Mouse (Mus musculus) brain, embryonic 14.5 days (tissue): ENCODE measurements around the gene Kazn. TPM values are rescaled to one million over a fixed set of nuclear protein-coding genes. Genes with fewer than 3 reads are reported as not detected.

Source experiments
- DNase-seq: peaks from one replicate; pipeline ENCODE4 v3.0.0-alpha.2; 2011; ENCODE audit warnings: low read depth
- CTCF ChIP-seq: fragments of 200-500 bp; IDR thresholded peaks from 2 replicates; pipeline ENCODE4 v1.5.1; 2012; ENCODE audit warnings: inconsistent platforms, mild to moderate bottlenecking, moderate library complexity, borderline replicate concordance; ENCODE audit not compliant: insufficient read depth, insufficient read length; ENCODE audit errors: extremely low read depth
- POLR2A ChIP-seq: fragments of 200-500 bp; IDR thresholded peaks from 2 replicates; pipeline ENCODE4 v1.6.1; 2012; ENCODE audit warnings: mild to moderate bottlenecking, inconsistent platforms, borderline replicate concordance; ENCODE audit not compliant: poor library complexity, insufficient read depth, insufficient read length, severe bottlenecking; ENCODE audit errors: extremely low read depth
- polyA plus RNA-seq: library from polyadenylated mRNA; depleted of rRNA; stranded (reverse); fragments of >200 nt; gene quantifications from 2 replicates; pipeline ENCODE4 v1.2.3, GENCODE M21; 2012

The Kazn gene
- polyA plus RNA-seq, 1 experiment: 61.2 TPM

DNA sequence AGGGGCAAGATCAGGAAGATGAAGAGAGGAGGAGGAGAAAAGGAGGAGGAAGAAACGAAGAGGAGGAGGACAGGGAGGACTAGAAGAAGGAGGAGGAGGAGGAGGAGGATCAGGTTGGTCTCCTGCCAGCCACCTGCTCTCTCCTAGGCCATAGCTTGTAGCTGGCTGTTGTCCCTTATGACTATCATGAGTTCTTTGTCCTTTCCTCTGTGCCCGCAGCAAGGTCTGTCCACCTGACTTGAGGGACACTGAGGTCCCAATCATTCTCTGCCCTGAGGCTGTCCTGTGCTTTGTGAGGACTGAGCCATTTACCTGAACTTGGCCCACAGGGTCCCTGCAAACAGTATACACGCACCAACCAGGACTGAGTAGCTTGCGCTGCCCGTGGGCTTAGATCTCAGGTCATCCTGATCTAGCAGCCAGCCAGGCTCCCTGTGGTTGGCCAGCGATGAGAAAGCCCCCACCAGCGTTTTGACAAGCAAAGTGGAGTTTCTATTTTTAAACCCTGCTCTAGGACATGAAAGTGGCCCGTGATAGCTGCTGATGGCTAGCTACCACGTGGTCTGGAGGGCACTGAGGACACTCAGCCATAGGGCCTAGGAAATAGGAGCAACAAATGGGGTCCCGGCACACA is 112.4 kb downstream of the Kazn start:
- no peak for DNase-seq
- TF ChIP-seq CTCF: no peak
- no peak for TF ChIP-seq POLR2A

DNA sequence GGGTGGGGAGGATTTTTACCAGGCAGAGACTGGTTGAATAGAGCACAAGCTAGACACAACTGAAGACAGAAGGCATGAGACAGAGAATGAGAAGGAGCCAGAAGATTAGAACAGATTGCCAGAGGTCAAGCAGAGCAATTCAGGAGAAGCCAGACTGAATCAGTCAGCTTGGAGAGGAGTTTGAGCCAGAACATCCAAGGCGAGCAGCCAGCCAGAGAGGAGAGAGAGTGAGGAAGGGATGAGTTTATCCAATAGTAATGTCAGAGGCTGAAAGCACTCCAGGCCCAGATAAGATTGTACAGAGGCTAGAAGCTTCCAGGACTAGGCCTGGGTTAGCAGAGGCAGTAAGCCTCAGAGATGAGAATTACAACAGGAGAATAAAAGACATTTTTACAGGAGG is 118.0 kb downstream of the Kazn start:
- DNase-seq: no peak
- TF ChIP-seq CTCF (no peak), POLR2A (no peak)

DNA sequence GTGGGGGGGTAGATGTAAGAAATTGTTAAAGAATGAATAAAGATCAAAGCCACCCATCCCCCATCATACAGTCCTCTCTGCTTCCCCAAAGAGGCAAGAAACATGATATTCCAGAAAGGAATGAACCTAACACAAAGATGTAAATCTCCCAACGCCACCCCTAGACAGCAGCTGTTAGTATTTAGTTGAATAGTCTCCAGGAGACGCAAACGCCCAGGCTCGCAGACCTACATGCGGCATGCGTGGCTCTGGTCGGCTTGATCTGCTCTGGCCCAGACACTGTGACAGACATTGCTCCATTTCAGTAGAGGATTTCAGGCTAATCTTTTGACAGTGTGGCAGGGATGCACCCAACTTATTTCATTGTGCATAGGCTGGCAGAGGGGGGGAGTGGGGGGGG is 120.7 kb downstream of the Kazn start:
- TF ChIP-seq POLR2A (no peak), CTCF (no peak)
- DNase-seq: peak; percentile 54

DNA sequence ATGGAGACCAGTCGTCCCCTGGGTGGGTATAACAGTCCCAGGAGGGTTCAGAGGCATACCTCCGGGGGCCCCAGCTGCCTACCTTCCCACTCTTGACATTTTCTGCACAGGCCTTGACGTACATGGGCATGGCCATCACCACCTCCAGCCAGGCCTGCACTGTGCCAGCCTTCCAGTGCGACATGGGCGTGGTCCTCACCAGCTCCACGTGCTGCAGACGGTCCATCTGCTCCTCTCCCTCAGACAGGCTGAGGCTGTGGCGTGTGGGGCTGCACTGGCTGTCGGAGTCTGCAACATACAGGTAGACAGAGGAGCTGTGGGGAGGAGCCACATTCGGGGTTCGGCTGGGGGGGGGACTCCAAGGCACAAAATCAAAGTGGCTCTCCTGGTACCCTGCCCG is 121.2 kb downstream of the Kazn start:
- no peak for DNase-seq
- TF ChIP-seq CTCF (no peak), POLR2A (no peak)

DNA sequence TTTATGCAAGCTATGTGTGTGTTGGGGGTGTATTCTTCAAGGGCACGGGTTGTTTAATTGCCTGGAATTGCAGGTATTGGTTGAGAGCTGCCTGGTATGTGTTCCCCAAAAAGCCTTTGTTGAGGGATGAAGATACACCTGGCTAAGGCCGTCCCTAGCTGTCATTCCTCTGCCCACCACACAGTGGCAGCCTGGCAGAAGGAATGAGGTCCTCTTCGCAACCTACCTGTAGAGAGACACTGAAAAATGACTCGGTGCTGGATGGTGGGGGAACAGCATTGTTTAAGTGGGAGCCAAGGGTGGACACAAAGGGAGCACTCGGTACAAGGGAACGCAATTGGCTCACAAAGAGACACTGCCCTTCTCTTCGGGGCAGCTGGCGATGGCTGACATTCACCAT is 125.9 kb downstream of the Kazn start:
- TF ChIP-seq POLR2A (no peak), CTCF (peak; percentile 74)
- peak; percentile 62 for DNase-seq

DNA sequence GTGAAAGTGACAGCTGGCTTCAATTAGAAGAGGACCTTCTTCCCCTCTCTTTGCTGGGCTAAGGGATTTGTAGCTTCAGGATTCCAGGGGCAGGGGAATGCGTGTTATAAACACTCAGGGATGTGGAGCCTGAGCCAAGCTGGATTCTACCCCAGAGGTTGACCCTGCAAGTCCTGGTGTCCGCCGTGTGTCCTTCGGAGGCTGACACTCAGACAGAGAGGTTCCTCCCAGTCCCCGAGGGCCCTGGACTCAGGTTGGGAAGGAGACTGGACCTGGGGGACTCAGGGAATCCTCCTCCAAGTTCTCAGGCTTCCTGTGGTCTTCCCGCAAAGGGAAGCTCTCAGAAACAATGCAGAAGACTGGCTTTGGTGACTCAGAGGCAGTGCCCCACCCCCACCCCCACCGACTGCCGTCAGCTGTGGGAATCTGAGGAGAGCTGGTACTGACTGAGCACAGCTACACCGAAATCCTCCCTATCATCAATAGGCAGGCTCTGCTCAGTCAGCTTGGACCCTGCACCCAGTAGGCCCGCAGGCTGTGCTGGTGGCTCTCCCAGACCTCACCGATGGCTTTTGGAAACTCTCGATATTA is 136.0 kb downstream of the Kazn start:
- TF ChIP-seq POLR2A: no peak
- no peak for TF ChIP-seq CTCF
- no peak for DNase-seq

DNA sequence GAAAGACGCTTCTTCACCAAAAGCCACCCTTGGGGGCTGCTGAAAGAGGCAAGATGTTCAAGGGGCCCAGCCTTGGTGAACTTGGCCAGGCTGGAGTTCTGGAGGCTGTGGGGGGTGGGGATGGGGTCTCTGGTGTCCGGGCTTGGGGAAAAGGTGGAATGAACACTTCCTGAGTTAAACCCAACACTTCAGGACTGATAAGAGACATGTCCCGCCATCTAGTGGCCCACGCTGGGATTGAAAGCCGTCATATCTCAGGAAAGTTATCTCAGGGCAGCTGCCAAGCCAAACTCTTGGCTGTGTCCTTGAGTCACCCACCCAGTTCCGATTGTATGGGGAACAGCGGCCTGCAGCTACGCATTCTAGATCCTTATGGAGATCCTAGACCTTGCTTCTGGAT is 140.9 kb downstream of the Kazn start:
- DNase-seq: peak; percentile 81

DNA sequence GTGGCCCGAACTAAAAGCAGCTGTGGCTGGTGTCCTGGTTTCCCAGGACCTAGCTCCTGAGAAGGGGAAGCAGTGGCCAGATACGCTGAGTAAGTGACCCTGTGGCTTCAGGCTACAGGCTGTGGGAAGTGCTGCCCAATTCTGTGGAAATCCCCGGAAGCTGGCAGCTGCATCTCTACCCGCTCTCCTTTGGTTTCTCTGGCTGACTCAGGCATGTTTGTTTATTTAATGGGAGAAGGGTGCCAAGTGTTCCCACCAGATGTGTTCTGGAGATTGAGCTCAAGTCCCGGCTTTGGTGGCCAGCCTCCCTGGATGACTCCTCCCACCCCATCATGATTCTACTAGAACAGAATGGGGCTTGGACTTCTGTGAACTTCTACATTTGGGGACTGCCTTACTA is 141.3 kb downstream of the Kazn start:
- peak; percentile 33 for DNase-seq
- no peak for TF ChIP-seq POLR2A
- TF ChIP-seq CTCF: no peak

More for the DNA sequence above, 140.9 kb downstream of the Kazn start:
- TF ChIP-seq POLR2A: no peak
- peak; percentile 86 for TF ChIP-seq CTCF

DNA sequence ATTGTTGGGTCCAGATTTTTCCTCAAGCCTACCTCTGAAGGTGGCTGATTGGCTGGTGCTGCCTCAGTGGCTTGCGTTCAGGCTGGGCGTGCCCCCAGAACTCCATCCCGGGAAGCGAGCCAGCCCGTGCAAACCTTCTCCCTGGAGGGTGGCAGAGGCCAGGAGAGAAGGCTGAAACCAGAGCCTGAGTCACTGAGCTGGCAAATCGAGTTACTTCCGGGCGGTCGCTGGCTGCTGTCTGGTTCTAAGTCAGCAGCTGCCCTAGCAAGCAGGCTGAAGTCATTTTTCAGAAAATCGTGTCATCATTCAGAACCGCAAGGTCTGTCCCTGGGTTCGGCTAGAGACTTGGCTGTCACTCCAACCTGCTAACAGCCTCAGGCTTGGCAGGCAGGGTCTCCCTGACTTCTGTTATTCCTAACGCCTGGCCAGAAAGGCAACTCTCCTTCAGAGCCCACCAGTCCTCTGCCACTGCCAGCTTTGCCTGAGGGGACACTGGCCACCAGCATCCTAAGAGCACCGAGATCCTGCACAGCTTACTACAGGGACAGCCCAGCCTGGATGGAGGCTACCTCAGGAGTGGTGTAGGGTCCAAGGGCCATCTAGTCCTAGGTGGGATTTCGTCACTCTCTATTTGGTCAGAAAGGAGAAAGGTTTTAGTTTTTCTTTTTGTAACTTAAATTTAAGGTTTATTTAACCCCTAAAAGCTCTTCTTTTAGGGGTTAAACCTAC is 143.5 kb downstream of the Kazn start:
- peak; percentile 77 for DNase-seq
- no peak for TF ChIP-seq POLR2A
- no peak for TF ChIP-seq CTCF

DNA sequence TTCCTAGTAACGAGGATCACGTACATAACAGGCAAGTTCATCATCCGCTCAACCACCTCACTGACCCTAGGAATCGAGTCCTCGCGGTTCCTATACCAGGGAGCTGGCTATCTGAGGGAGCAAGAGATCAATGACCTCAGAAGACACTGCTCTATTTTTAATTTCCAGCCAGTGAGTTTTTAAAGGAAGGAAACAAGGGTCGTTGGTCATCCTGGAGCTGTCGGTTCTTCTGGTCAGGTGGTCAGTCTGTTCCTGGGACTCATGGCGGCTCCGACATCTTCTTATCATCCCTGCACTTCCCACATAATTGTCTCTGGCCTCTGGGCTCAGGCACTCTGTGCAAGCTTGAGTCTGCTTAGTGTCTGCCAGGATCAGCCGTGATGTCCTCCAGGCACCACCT is 144.8 kb downstream of the Kazn start:
- no peak for TF ChIP-seq CTCF
- TF ChIP-seq POLR2A: no peak
- DNase-seq: no peak

DNA sequence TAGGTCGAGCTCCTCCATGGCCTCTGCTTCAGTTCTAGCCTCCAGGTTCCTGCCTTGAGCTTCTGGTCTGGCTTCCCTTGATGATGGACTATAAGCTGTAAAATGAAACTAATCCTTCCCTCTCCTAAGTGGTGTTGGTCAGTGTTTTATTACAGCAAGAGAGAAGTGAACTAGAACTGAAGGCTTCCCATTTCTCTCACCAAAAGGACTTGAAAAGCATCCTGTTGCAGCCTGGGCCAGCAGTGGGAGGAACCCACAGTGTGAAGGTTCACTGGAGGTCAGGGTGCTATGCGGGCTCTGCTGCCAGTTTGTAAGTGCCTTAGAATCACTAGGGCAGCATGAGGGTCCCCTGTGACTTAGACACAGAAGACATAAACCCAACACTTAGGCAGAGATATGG is 148.1 kb downstream of the Kazn start:
- no peak for DNase-seq
- no peak for TF ChIP-seq CTCF
- no peak for TF ChIP-seq POLR2A

DNA sequence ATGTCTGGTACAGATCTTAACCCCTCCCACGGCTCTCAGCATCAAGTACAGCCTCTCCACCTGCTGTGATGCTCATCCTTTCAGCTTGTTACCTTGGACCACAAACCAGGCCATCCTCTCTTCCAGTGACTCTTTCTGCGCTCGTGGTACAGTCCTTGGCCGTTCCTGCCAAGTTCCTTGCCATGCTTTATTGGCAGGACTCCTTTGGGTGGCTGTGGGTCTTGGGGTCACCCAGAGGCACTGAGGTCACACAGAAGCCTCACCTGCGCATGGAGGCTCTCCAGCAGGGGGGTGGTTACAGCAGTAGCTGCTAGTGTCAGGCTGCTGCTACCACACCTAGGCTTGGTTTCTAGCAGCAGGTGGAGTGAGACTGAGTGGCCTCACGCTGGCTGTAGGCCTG is 149.2 kb downstream of the Kazn start:
- DNase-seq: no peak
- no peak for TF ChIP-seq CTCF
- TF ChIP-seq POLR2A: no peak

DNA sequence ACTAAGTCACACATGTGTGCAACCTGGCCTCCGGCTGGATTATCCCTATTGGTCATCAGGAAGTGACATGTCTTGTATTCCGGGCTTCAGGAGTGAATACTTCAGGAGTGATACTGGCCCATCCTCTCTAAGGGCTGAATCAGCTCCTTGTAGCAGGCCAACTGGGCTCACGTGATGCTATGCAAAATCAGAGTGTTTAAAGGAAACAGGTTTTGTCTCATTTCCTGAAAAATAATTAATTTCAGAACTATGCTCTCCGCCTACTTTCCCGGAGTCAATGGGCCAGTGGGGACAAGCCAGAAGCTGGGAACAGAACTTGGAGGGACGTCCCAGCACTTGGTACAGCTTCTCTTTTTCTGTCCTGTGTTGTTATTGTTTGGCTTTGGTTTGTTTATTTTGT is 150.4 kb downstream of the Kazn start:
- TF ChIP-seq POLR2A (no peak), CTCF (no peak)
- DNase-seq: no peak
